Mouse (Mus musculus) CH12.LX (cell line): Measurements from ENCODE around the gene Ass1.

ENCODE experiments used
- CTCF ChIP-seq, 2 experiments: IDR thresholded peaks in 1 of 2; conservative IDR thresholded peaks in 1 of 2; 2 replicates each; pipeline ENCODE4 v1.5.1; 2011 to 2012; ENCODE audit warnings: low read depth in 2 of 2, low read length in 2 of 2, improper control_type of control experiment in 1 of 2, inconsistent platforms in 1 of 2, mild to moderate bottlenecking in 1 of 2, moderate library complexity in 1 of 2
- MAX ChIP-seq: IDR thresholded peaks from 2 replicates; pipeline ENCODE4 v1.6.1; 2011; ENCODE audit warnings: low read length, improper control_type of control experiment
- POLR2AphosphoS2 ChIP-seq: IDR thresholded peaks from 2 replicates; pipeline ENCODE4 v1.6.1; 2011; ENCODE audit warnings: low read depth, low read length, improper control_type of control experiment
- RAD21 ChIP-seq: IDR thresholded peaks from 2 replicates; pipeline ENCODE4 v1.6.1; 2011; ENCODE audit warnings: low read depth, mild to moderate bottlenecking, low read length, improper control_type of control experiment, moderate library complexity
- USF1 ChIP-seq: IDR thresholded peaks from 2 replicates; pipeline ENCODE4 v1.6.1; 2014; ENCODE audit warnings: low read depth, mild to moderate bottlenecking, inconsistent platforms, low read length, improper control_type of control experiment

- TF ChIP-seq CTCF (conservative IDR thresholded peaks at IDR 0.05 in 1 of 2, IDR thresholded peaks at IDR 0.05 in 1 of 2; ENCODE audit: low read depth in 2 of 2, low read length in 2 of 2) (no peak), RAD21 (no peak), USF1 (no peak), MAX (no peak), POLR2AphosphoS2 (no peak)
These were observed 35.3 kb upstream of the Ass1 start for GRCm38 (mm10) chr2:31434746-31435145.
